Mouse (Mus musculus) midbrain, embryonic 16.5 days (tissue): ENCODE results near the gene Tnfsfm13. TPM values are rescaled to one million over a fixed set of nuclear protein-coding genes. Genes with fewer than 3 reads are reported as not detected.

Source experiments
- ATAC-seq: fragments of 200-750 bp; cut with Nextera tagmentation; 2 replicates; pipeline ENCODE4 v1.8.0; 2017; ENCODE audit warnings: moderate TSS enrichment
- H3K27ac ChIP-seq: fragments of 300-500 bp; sonication (generic); 2 replicates; pipeline ENCODE4 v1.5.1; 2014; ENCODE audit warnings: mild to moderate bottlenecking, low read length, mixed read lengths
- H3K27me3 ChIP-seq: fragments of 300-500 bp; sonication (generic); 2 replicates; pipeline ENCODE4 v1.6.1; 2014; ENCODE audit warnings: low read depth, low read length, mixed read lengths; ENCODE audit not compliant: control insufficient read depth, insufficient read depth
- H3K36me3 ChIP-seq: fragments of 300-500 bp; sonication (generic); 2 replicates; pipeline ENCODE4 v1.6.1; 2014; ENCODE audit warnings: mild to moderate bottlenecking, low read length, moderate library complexity, mixed read lengths; ENCODE audit not compliant: control insufficient read depth, insufficient read depth
- H3K4me1 ChIP-seq: fragments of 300-500 bp; sonication (generic); 2 replicates; pipeline ENCODE4 v1.6.1; 2014; ENCODE audit warnings: mild to moderate bottlenecking, low read length, mixed read lengths; ENCODE audit not compliant: control insufficient read depth, insufficient read depth
- H3K4me2 ChIP-seq: fragments of 300-500 bp; sonication (generic); 2 replicates; pipeline ENCODE4 v1.6.1; 2014; ENCODE audit warnings: mild to moderate bottlenecking, low read length, mixed read lengths
- H3K4me3 ChIP-seq: fragments of 300-500 bp; sonication (generic); 2 replicates; pipeline ENCODE4 v1.5.1; 2014; ENCODE audit warnings: low read depth, mild to moderate bottlenecking, low read length, moderate library complexity, mixed read lengths
- H3K9ac ChIP-seq: fragments of 300-500 bp; sonication (generic); 2 replicates; pipeline ENCODE4 v1.6.1; 2014; ENCODE audit warnings: low read depth, low read length, mixed read lengths
- H3K9me3 ChIP-seq: fragments of 300-500 bp; sonication (generic); replicated peaks from 2 replicates; pipeline ENCODE4 v1.6.1; 2014; ENCODE audit warnings: mild to moderate bottlenecking, low read length, mixed read lengths; ENCODE audit not compliant: control insufficient read depth, poor library complexity, severe bottlenecking
- WGBS: fragments of 180-500 bp; shearing (Covaris S2); extraction: QIAGEN DNeasy Blood & Tissue Kit; methylation state at CpG from one replicate; pipeline ENCODE4 v1.1.7; 2014; 5-methylcytosine and 5-hydroxymethylcytosine counted together
- polyA plus RNA-seq: library from polyadenylated mRNA; unstranded; fragments of >200 nt; fragmentation: Nextera tagmentation; extraction: Ambion mirVana; gene quantifications from 2 replicates; pipeline ENCODE4 v1.2.1, GENCODE M21; 2015

Tnfsfm13 gene
- polyA plus RNA-seq, 1 experiment from 2014 or later: 0.87 TPM

GRCm38 (mm10) chr11:69697396-69697795 is 1.5 kb upstream of the Tnfsfm13 start:
- H3K27me3 ChIP-seq: no peaks in the 10 kb centered on the region
- no peaks in the 10 kb centered on the region for H3K9me3 ChIP-seq
- H3K4me2 ChIP-seq: no peak overlapping the region
- ATAC-seq: no peak
- no peaks in the 10 kb centered on the region for H3K36me3 ChIP-seq
- WGBS: 86% methylated on average over 3 of the region's 3 CpGs
- no peak overlapping the region for H3K9ac ChIP-seq
- peaks cover 14% of the 10 kb centered on the region for H3K4me1 ChIP-seq
- no peak overlapping the region for H3K27ac ChIP-seq
- H3K4me3 ChIP-seq: no peak overlapping the region

DNA sequence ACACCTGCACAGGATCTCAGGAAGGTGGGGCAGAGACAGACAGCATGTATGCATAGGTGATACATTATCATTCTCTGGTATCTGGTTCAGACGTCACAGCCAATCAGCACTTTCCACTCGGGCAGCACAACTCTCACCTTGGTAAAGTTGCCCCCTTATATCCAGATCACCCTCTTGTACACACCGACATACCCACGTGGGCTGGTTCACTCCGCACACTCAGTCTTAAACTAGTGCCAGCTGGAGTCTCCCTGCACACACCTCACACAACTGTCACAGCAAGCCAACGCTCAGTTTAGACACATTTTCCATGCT is 895 bp downstream of the Tnfsfm13 start:
- Histone ChIP-seq H3K27ac (no peak overlapping the region), H3K4me2 (peak overlapping the region; percentile 94), H3K4me1 (peaks cover 14% of the 10 kb centered on the region), H3K9me3 (no peaks in the 10 kb centered on the region), H3K27me3 (no peaks in the 10 kb centered on the region), H3K36me3 (no peaks in the 10 kb centered on the region), H3K9ac (peak overlapping the region; percentile 79), H3K4me3 (peak overlapping the region; percentile 45)
- WGBS: 36% methylated on average over 6 of the region's 6 CpGs
- ATAC-seq: no peak

- no peak overlapping the region for H3K4me2 ChIP-seq
- H3K36me3 ChIP-seq: no peaks in the 10 kb centered on the region
- no peaks in the 10 kb centered on the region for H3K9me3 ChIP-seq
- no peaks in the 10 kb centered on the region for H3K27me3 ChIP-seq
- H3K27ac ChIP-seq: no peak overlapping the region
- peaks cover 14% of the 10 kb centered on the region for H3K4me1 ChIP-seq
- no peak overlapping the region for H3K4me3 ChIP-seq
- no peak overlapping the region for H3K9ac ChIP-seq
- WGBS: 37% methylated on average over 11 of the region's 11 CpGs
- no peak for ATAC-seq
These were observed 2.4 kb downstream of the Tnfsfm13 start for GRCm38 (mm10) chr11:69693421-69693965.

- no peak for ATAC-seq
- Histone ChIP-seq H3K4me2 (no peak overlapping the region), H3K9ac (no peak overlapping the region), H3K9me3 (no peaks in the 10 kb centered on the region), H3K36me3 (no peaks in the 10 kb centered on the region), H3K27me3 (no peaks in the 10 kb centered on the region), H3K27ac (no peak overlapping the region), H3K4me1 (peaks cover 14% of the 10 kb centered on the region), H3K4me3 (no peak overlapping the region)
- 88% methylated on average over 6 of the region's 6 CpGs for WGBS
These were observed 3.0 kb downstream of the Tnfsfm13 start for GRCm38 (mm10) chr11:69692863-69693262.

- H3K9me3 ChIP-seq: no peaks in the 10 kb centered on the region
- no peak overlapping the region for H3K4me3 ChIP-seq
- ATAC-seq: no peak
- 80% methylated on average over 9 of the region's 9 CpGs for WGBS
- H3K36me3 ChIP-seq: no peaks in the 10 kb centered on the region
- no peak overlapping the region for H3K9ac ChIP-seq
- no peaks in the 10 kb centered on the region for H3K27me3 ChIP-seq
- H3K27ac ChIP-seq: no peak overlapping the region
- H3K4me2 ChIP-seq: no peak overlapping the region
- peaks cover 14% of the 10 kb centered on the region for H3K4me1 ChIP-seq
These were observed 3.6 kb downstream of the Tnfsfm13 start for GRCm38 (mm10) chr11:69692196-69692811.

DNA sequence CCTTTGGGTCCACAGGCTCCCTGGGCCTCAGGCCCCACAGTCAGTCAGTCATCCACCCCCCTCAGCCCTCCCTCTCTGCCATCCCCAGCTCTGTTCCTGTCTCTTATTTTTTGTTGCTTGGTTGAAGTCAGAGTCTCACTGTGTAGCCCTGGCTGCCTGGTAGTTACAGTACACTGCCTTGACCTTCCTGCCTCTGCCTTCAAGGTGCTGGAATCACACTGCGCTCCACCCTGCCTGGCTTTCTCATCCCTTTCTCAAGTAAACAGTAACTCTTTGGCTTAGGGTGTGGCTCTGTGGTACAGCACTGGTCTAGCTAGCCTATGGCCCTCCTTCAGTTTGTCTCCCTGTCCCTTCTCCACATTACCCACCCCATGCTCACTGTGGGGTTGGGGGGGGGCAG is 6.0 kb downstream of the Tnfsfm13 start:
- no peak for ATAC-seq
- H3K4me1 ChIP-seq: peaks cover 2% of the 10 kb centered on the region; the same call in 1 of the 2 replicates

GRCm38 (mm10) chr11:69687061-69687460 is 8.8 kb downstream of the Tnfsfm13 start:
- no peak overlapping the region for H3K4me3 ChIP-seq
- H3K4me2 ChIP-seq: no peak overlapping the region
- H3K36me3 ChIP-seq: no peaks in the 10 kb centered on the region
- no peaks in the 10 kb centered on the region for H3K27me3 ChIP-seq
- WGBS: 67% methylated on average over 5 of the region's 5 CpGs
- H3K27ac ChIP-seq: no peak overlapping the region
- ATAC-seq: no peak
- no peaks in the 10 kb centered on the region for H3K9me3 ChIP-seq
- H3K4me1 ChIP-seq: peaks cover 9% of the 10 kb centered on the region; the same call in 1 of the 2 replicates
- H3K9ac ChIP-seq: 0 out of 2 replicates have a peak overlapping the region, but pooled peaks have one; percentile 4

More for the DNA sequence above, 6.0 kb downstream of the Tnfsfm13 start:
- no peak overlapping the region for H3K27ac ChIP-seq
- 100% methylated on average over 1 of the region's 1 CpGs for WGBS
- no peak overlapping the region for H3K4me3 ChIP-seq
- H3K9ac ChIP-seq: no peak overlapping the region
- H3K9me3 ChIP-seq: no peaks in the 10 kb centered on the region
- H3K27me3 ChIP-seq: no peaks in the 10 kb centered on the region
- no peak overlapping the region for H3K4me2 ChIP-seq
- H3K36me3 ChIP-seq: no peaks in the 10 kb centered on the region

DNA sequence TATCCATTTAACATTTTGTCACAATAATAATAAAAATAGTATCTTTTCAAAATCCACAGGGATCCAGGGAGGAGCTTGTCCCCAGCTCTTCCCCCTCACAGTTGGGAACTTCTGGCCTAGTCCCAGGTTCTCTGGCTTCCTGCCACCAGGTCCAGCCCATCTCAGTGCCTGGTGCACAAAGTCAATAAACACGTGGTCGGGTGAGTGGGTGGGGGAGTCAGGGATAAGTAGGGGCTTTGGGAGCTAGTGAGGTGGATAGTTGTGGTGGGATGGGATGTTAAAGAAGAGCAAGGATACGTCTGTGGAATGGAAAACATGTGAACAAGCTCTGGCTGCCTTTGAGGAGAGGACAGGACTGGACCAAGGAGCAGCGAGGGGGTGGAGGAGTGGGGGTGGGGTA is 9.5 kb downstream of the Tnfsfm13 start:
- peaks cover 9% of the 10 kb centered on the region; the same call in 1 of the 2 replicates for H3K4me1 ChIP-seq
- no peak for ATAC-seq
- 0 out of 2 replicates have a peak overlapping the region, but pooled peaks have one; percentile 4 for H3K9ac ChIP-seq
- no peak overlapping the region for H3K4me3 ChIP-seq
- H3K27ac ChIP-seq: no peak overlapping the region
- no peak overlapping the region for H3K4me2 ChIP-seq
- 15% methylated on average over 4 of the region's 4 CpGs for WGBS
- no peaks in the 10 kb centered on the region for H3K9me3 ChIP-seq
- no peaks in the 10 kb centered on the region for H3K36me3 ChIP-seq
- no peaks in the 10 kb centered on the region for H3K27me3 ChIP-seq

DNA sequence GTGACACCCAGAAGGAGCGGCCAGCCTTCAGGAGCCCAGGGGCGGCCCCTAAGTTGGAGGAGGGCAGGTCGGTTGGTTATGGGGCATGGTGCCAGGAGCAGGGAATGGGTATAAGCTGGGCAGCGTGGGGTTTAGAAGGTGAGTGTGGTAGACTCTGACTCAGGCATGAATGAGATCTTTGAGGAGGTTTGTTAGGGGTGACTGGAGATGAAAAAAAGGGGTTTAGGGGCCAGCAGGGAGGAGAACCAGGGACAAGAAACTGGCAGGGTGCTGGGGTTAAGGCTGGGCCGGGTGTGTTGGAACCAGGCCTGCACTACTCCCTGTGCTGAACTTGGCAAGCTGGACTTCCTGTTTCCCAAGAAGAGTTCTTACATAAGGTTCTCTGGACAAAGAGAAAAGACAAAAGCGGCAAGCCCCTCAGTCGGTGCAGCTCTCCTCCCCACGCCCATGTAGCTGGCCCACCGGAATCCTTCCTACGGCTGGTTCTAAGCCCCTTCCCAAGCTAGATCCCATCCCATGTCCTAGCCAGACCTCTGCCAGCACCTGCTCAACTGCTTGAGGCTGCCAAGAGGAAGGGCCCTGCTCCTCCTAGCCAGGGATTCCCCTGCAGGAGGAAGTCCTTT is 10.3 kb downstream of the Tnfsfm13 start, which contains the start of gene Tnfsf13:
Gene Tnfsf13, minus strand, starts transcription at position 259 of the 623 bp plus-strand sequence.
- no peak for ATAC-seq
- H3K4me1 ChIP-seq: peaks cover 15% of the 10 kb centered on the region
- WGBS: 36% methylated on average over 10 of the region's 10 CpGs
- H3K9me3 ChIP-seq: no peaks in the 10 kb centered on the region
- H3K4me3 ChIP-seq: no peak within 1 kb of the TSS
- no peak within 1 kb of the TSS for H3K4me2 ChIP-seq
- peak within 1 kb of the TSS; percentile 14; the same call in 1 of the 2 replicates for H3K9ac ChIP-seq
- H3K27me3 ChIP-seq: no peaks in the 10 kb centered on the region
- no peaks in the 10 kb centered on the region for H3K36me3 ChIP-seq
- peak within 1 kb of the TSS; percentile 50 for H3K27ac ChIP-seq
